Mouse (Mus musculus) ES-CJ7 (cell line): ENCODE measurements around the gene Btbd11.
"Not testable (repeated sequence)": the region's sequence is repeated elsewhere in the genome, so short reads cannot be mapped to it uniquely, and the experiment has no call there.

Experiments
- DNase-seq: peaks from one replicate; pipeline ENCODE4 v3.0.0; 2011; ENCODE audit warnings: low read depth, low spot score

Gene Btbd11

DNA sequence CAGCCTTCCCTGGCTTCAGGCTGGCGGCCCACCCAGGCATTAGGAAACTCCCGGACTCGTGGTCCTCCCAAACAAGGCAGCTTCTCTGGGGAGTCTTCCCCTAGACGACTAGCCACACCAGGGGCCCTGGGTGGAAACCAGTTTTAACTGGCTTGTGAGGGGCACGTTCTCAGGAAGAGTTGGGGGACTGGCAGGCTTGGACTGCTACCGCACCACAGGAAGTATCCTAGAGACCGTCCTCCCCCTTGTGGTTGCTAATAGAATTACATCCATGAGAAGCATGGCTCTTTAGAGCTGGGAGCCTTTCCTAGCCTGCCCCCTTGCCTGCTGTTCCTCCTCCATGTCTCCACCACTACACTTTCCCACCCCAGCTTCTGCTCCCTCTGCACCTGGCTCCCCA lies 265.1 kb downstream of the Btbd11 start:
- DNase-seq, result peak; percentile 90

DNA sequence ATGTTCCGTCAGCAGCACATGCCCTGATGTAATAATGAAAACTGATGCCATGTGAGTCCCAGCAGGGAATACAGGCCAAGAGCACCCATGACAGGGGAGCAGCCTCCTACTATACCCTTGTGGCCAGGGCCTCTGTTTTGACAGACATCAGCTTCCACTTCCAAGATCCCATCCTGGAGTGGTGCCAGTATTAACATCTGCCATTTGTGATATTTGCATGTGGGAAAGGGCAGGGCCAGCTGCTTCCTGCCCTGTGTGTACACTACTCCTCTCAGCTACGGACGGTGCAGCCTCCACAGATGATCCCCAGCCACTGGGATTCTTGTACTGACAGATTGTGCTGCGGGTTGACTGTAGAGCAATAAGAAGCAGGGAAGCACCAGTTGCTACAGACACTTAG lies 269.3 kb downstream of the Btbd11 start:
- DNase-seq, result no peak

DNA sequence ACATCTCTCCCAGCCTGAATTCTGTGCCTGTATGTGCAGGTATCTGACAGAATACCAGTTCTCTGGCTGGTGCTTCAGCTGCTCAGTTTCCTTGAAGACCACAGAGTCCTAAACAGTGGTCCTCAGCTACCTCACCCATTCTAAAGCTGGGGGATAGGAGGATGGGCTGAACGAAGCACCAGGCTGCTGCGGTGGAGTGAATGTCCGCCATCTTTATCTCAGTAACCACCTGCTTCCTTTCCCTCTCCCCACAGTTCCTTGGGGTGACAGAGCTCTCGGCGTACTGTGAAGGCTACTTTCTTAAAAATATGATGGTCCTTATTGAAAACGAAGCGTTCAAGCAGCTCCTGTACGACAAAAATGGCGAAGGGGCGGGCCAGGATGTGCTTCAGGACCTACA lies 271.3 kb downstream of the Btbd11 start:
- no peak for DNase-seq

- no peak for DNase-seq
Measured at GRCm38 (mm10) chr10:85673512-85673921, 286.9 kb downstream of the Btbd11 start.

GRCm38 (mm10) chr10:85678635-85679034 lies 292.0 kb downstream of the Btbd11 start:
- peak; percentile 37 for DNase-seq

DNA sequence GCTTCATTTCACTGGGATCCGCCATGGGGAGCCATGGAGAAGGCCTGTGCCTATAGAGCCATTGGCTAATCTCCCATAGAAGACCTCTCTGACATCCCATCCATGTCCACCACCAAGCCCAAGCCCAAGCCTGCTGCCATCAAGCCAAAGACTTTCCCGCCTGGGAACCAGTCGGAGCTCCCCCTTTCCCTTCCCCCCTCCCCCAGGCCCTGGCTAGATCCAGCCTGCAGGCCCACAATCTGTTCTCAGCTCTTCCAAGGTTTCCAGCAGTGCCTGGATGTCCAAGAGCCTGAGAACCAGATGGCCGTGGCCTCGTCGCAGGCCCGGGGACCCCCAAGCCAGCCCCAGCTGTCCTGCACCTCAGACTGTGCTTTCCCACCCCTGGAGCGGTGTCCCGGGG lies 295.8 kb downstream of the Btbd11 start:
- DNase-seq, result no peak

- DNase-seq, result not testable (repeated sequence)
Measured at GRCm38 (mm10) chr10:85694429-85694828, 307.8 kb downstream of the Btbd11 start.

- DNase-seq, result peak; percentile 13
Measured at GRCm38 (mm10) chr10:85699721-85700120, 313.1 kb downstream of the Btbd11 start.

- not testable (repeated sequence) for DNase-seq
Measured at GRCm38 (mm10) chr10:85709790-85710189, 323.2 kb downstream of the Btbd11 start.
